Comparison of ENCODE assay signal across 8 mouse cellular contexts in genomic region chr5:139736504-139736940, GRCm38 (mm10). TPM values are rescaled to one million over a fixed set of nuclear protein-coding genes. Genes with fewer than 3 reads are reported as not detected.
DNase-seq lines count a peak whose midpoint lies in the region; ATAC-seq and TF ChIP-seq lines count a peak whose summit lies in the region.

No protein-coding gene starts in this region.

- no peak for TF ChIP-seq EP300 in liver, embryonic 14.5 days (IDR thresholded peaks at IDR 0.05; ENCODE audit: low read depth)

- no peaks in the 10 kb centered on the region for H3K36me3 ChIP-seq in heart, embryonic 11.5 days (ENCODE audit: control insufficient read depth, insufficient read depth, low read length)
- H3K36me3 ChIP-seq in E14TG2a.4 (ENCODE audit: insufficient read depth, low read length), result no peaks in the 10 kb centered on the region
- no peaks in the 10 kb centered on the region for H3K36me3 ChIP-seq in forebrain, embryonic 15.5 days
- no peaks in the 10 kb centered on the region; the same call in 1 of the 2 replicates for H3K36me3 ChIP-seq in liver, embryonic 14.5 days (replicated peaks; ENCODE audit: control insufficient read depth, insufficient read depth, low read depth)

- peak overlapping the region; percentile 48 for H3K4me3 ChIP-seq in heart, embryonic 11.5 days (ENCODE audit: low read depth, low read length)
- peak overlapping the region; percentile 30; the same call in 1 of the 2 replicates for H3K4me3 ChIP-seq in E14TG2a.4 (replicated peaks; ENCODE audit: low read length)
- H3K4me3 ChIP-seq in forebrain, embryonic 15.5 days, result peak overlapping the region; percentile 43
- peak overlapping the region; percentile 19 to 39 for H3K4me3 ChIP-seq in liver, embryonic 14.5 days (ENCODE audit: insufficient read depth in 1 of 2, low read depth in 2 of 2, low read length in 2 of 2)

- peaks cover 11% of the 10 kb centered on the region; the same call in 1 of the 2 replicates for H3K27me3 ChIP-seq in heart, embryonic 11.5 days (ENCODE audit: control insufficient read depth, insufficient read depth, low read length)
- peaks cover 73% of the 10 kb centered on the region for H3K27me3 ChIP-seq in E14TG2a.4 (ENCODE audit: insufficient read depth, low read length)
- no peaks in the 10 kb centered on the region; the same call in 1 of the 2 replicates for H3K27me3 ChIP-seq in forebrain, embryonic 15.5 days
- no peaks in the 10 kb centered on the region for H3K27me3 ChIP-seq in liver, embryonic 14.5 days (ENCODE audit: control insufficient read depth, insufficient read depth, low read length)

- H3K9me3 ChIP-seq in heart, embryonic 11.5 days (replicated peaks; ENCODE audit: control insufficient read depth, low read length), result no peaks in the 10 kb centered on the region
- H3K9me3 ChIP-seq in E14TG2a.4 (ENCODE audit: low read length), result no peaks in the 10 kb centered on the region
- no peaks in the 10 kb centered on the region for H3K9me3 ChIP-seq in forebrain, embryonic 15.5 days
- no peaks in the 10 kb centered on the region for H3K9me3 ChIP-seq in liver, embryonic 14.5 days (ENCODE audit: control insufficient read depth, low read length)

- H3K27ac ChIP-seq in heart, embryonic 11.5 days (ENCODE audit: low read depth, low read length), result peak overlapping the region; percentile 42; the same call in 1 of the 2 replicates
- H3K27ac ChIP-seq in forebrain, embryonic 15.5 days (replicated peaks), result 0 out of 2 replicates have a peak overlapping the region, but pooled peaks have one; percentile 12
- H3K27ac ChIP-seq in liver, embryonic 14.5 days, result peak overlapping the region; percentile 96

- H3K9ac ChIP-seq in heart, embryonic 11.5 days (ENCODE audit: low read depth, low read length), result peak overlapping the region; percentile 23
- H3K9ac ChIP-seq in forebrain, embryonic 15.5 days (replicated peaks), result no peak overlapping the region
- H3K9ac ChIP-seq in liver, embryonic 14.5 days (replicated peaks), result peak overlapping the region; percentile 68

- no peak for TF ChIP-seq CTCF in E14TG2a.4 (conservative IDR thresholded peaks at IDR 0.05; ENCODE audit: low read length)
- TF ChIP-seq CTCF in liver, embryonic 14.5 days (IDR thresholded peaks at IDR 0.05; ENCODE audit: low read depth), result no peak

- WGBS in heart, embryonic 11.5 days (ENCODE audit: insufficient replicate concordance), result 13% methylated on average over 10 of the region's 10 CpGs
- WGBS in forebrain, embryonic 15.5 days, result 10% methylated on average over 10 of the region's 10 CpGs
- 8% methylated on average over 10 of the region's 10 CpGs for WGBS in liver, embryonic 14.5 days (ENCODE audit: insufficient replicate concordance)

- no peak for ATAC-seq in heart, embryonic 11.5 days (replicated peaks; ENCODE audit: insufficient number of reproducible peaks, low FRiP score, low TSS enrichment)
- peak; percentile 62 for ATAC-seq in forebrain, embryonic 15.5 days (replicated peaks)
- no peak for ATAC-seq in liver, embryonic 14.5 days (ENCODE audit: insufficient read depth)

- no peak for DNase-seq in heart, postnatal 10 days
- no peak for DNase-seq in liver, embryonic 14.5 days (ENCODE audit: low read depth in 3 of 3, low spot score in 3 of 3)
- no peak for DNase-seq in layer of hippocampus, postnatal 10 days (ENCODE audit: low spot score in 2 of 2)
- DNase-seq in adrenal gland, adult (ENCODE audit: inconsistent age in 2 of 2, low spot score in 1 of 2), result no peak
- DNase-seq in adrenal gland, adult 18-20 months (ENCODE audit: low spot score in 2 of 2), result no peak

- H3K4me2 ChIP-seq in heart, embryonic 11.5 days, result peak overlapping the region; percentile 92
- peak overlapping the region; percentile 70 for H3K4me2 ChIP-seq in forebrain, embryonic 15.5 days (replicated peaks)
- peak overlapping the region; percentile 96 for H3K4me2 ChIP-seq in liver, embryonic 14.5 days (ENCODE audit: low read depth)

- H3K4me1 ChIP-seq in heart, embryonic 11.5 days (ENCODE audit: control insufficient read depth, insufficient read depth, low read length), result peaks cover 24% of the 10 kb centered on the region; the same call in 1 of the 2 replicates
- peaks cover 26% of the 10 kb centered on the region for H3K4me1 ChIP-seq in E14TG2a.4 (replicated peaks; ENCODE audit: low read depth, low read length)
- H3K4me1 ChIP-seq in forebrain, embryonic 15.5 days, result peaks cover 18% of the 10 kb centered on the region
- peaks cover 57 to 68% of the 10 kb centered on the region in 2 experiments for H3K4me1 ChIP-seq in liver, embryonic 14.5 days (replicated peaks; ENCODE audit: control insufficient read depth in 2 of 2, insufficient read depth in 2 of 2, low read length in 1 of 2)

- intact Hi-C loops in heart, postnatal 10 days (cut with DNase I), result no loop called here

RNA-seq across cellular contexts. Expression of gene Micall2, which starts 0.4 kb away (rescaled TPM):
- polyA plus RNA-seq in heart, embryonic 11.5 days (2014; fragmentation: Nextera tagmentation; extraction: Ambion mirVana), result 2.4 and 3.8 TPM in 2 replicates
- total RNA-seq in heart, postnatal 10 days (2021), result 1 to 10 TPM; 4.1 to 6.6 TPM
- 4.0 and 4.3 TPM in 2 replicates for polyA plus RNA-seq in forebrain, embryonic 15.5 days (2015; fragmentation: Nextera tagmentation; extraction: Ambion mirVana)
- polyA plus RNA-seq in liver, embryonic 14.5 days (2012; rRNA removed), result 8.3 and 8.4 TPM in 2 replicates
- polyA plus RNA-seq in liver, embryonic 14.5 days (2014; fragmentation: Nextera tagmentation; extraction: Ambion mirVana), result 10.3 and 14.4 TPM in 2 replicates
- 1 to 10 TPM; 3.5 to 4.3 TPM for total RNA-seq in layer of hippocampus, postnatal 10 days (2021)
- total RNA-seq in adrenal gland, adult 18-20 months (2021), result 1 to 10 TPM; 5.0 to 9.9 TPM

RNA-seq across cellular contexts. Expression of gene Ints1, which starts 39.0 kb away (rescaled TPM):
- polyA plus RNA-seq in heart, embryonic 11.5 days (2014; fragmentation: Nextera tagmentation; extraction: Ambion mirVana), result 21.4 and 26.4 TPM in 2 replicates
- total RNA-seq in heart, postnatal 10 days (2021), result 10 to 100 TPM; 43.5 to 43.6 TPM
- polyA plus RNA-seq in forebrain, embryonic 15.5 days (2015; fragmentation: Nextera tagmentation; extraction: Ambion mirVana), result 27.1 and 31.1 TPM in 2 replicates
- 12.1 and 14.5 TPM in 2 replicates for polyA plus RNA-seq in liver, embryonic 14.5 days (2012; rRNA removed)
- polyA plus RNA-seq in liver, embryonic 14.5 days (2014; fragmentation: Nextera tagmentation; extraction: Ambion mirVana), result 13.5 and 17.5 TPM in 2 replicates
- 10 to 100 TPM; 91.7 to 93.3 TPM for total RNA-seq in layer of hippocampus, postnatal 10 days (2021)
- 10 to 100 TPM; 47.8 to 53.5 TPM for total RNA-seq in adrenal gland, adult 18-20 months (2021)

RNA-seq across cellular contexts. Expression of gene Mafk, which starts 54.8 kb away (rescaled TPM):
- polyA plus RNA-seq in heart, embryonic 11.5 days (2014; fragmentation: Nextera tagmentation; extraction: Ambion mirVana), result 13.5 and 19.1 TPM in 2 replicates
- 10 to 100 TPM; 20.9 to 25.8 TPM for total RNA-seq in heart, postnatal 10 days (2021)
- polyA plus RNA-seq in forebrain, embryonic 15.5 days (2015; fragmentation: Nextera tagmentation; extraction: Ambion mirVana), result 18.7 and 20.6 TPM in 2 replicates
- polyA plus RNA-seq in liver, embryonic 14.5 days (2012; rRNA removed), result 21.6 and 23.0 TPM in 2 replicates
- 20.7 and 22.7 TPM in 2 replicates for polyA plus RNA-seq in liver, embryonic 14.5 days (2014; fragmentation: Nextera tagmentation; extraction: Ambion mirVana)
- total RNA-seq in layer of hippocampus, postnatal 10 days (2021), result 10 to 100 TPM; 10.3 to 10.4 TPM
- total RNA-seq in adrenal gland, adult 18-20 months (2021), result 10 to 100 TPM; 28.8 to 39.0 TPM

Comparison
In these comparisons a context has a peak if more than half of its experiments do, and no peak if none do; other contexts are left out.
1. H3K27ac ChIP-seq: peak in every context shown above with its lines; median percentile 96 in liver, embryonic 14.5 days; 42 in heart, embryonic 11.5 days; 12 in forebrain, embryonic 15.5 days.